Mouse (Mus musculus) CH12.LX (cell line): ENCODE results near the gene Tex29. TPM values are rescaled to one million over a fixed set of nuclear protein-coding genes. Genes with fewer than 3 reads are reported as not detected.

ENCODE experiments used
- DNase-seq: peaks from one replicate; pipeline ENCODE4 v3.0.0-alpha.2; 2013; ENCODE audit errors: extremely low read depth
- H3K27ac ChIP-seq: 2 replicates; pipeline ENCODE4 v1.5.1; 2012; ENCODE audit warnings: low read depth, mild to moderate bottlenecking, control low read depth, moderate library complexity; ENCODE audit not compliant: insufficient read depth
- H3K27me3 ChIP-seq: replicated peaks from 2 replicates; pipeline ENCODE3; 2012; ENCODE audit warnings: inconsistent platforms
- H3K36me3 ChIP-seq, 2 experiments: replicated peaks in 1 of 2; 2 replicates each; pipeline versions ENCODE3 to v1.6.1; 2012; ENCODE audit warnings: inconsistent platforms in 1 of 2, low read length in 1 of 2, mild to moderate bottlenecking in 1 of 2, mixed read lengths in 1 of 2, moderate library complexity in 1 of 2; ENCODE audit not compliant: control insufficient read depth in 1 of 2, insufficient read depth in 1 of 2
- H3K4me1 ChIP-seq, 2 experiments: 2 replicates each; pipeline ENCODE4 v1.6.1; 2012; ENCODE audit warnings: inconsistent platforms in 1 of 2, moderate library complexity in 1 of 2; ENCODE audit not compliant: insufficient read depth in 2 of 2, control insufficient read depth in 1 of 2
- H3K4me2 ChIP-seq: 2 replicates; pipeline ENCODE4 v1.6.1; 2012; ENCODE audit warnings: low read depth, mild to moderate bottlenecking, control low read depth; ENCODE audit not compliant: poor library complexity, insufficient read depth, severe bottlenecking
- H3K4me3 ChIP-seq, 3 experiments: fragments of 150-350 bp in 1 of 3; sonication (generic) in 1 of 3; replicated peaks in 1 of 3; 2 replicates each; pipeline versions ENCODE3 to v1.5.1; 2011 to 2012; ENCODE audit warnings: low read depth in 2 of 3, low read length in 2 of 3, mild to moderate bottlenecking in 2 of 3, moderate library complexity in 2 of 3, control low read depth in 1 of 3, improper control_type of control experiment in 1 of 3, inconsistent platforms in 1 of 3, mixed read lengths in 1 of 3; ENCODE audit not compliant: poor library complexity in 1 of 3
- H3K79me2 ChIP-seq: replicated peaks from 2 replicates; pipeline ENCODE4 v1.6.1; 2012; ENCODE audit warnings: mild to moderate bottlenecking, moderate library complexity; ENCODE audit not compliant: control insufficient read depth, poor library complexity, insufficient read depth, severe bottlenecking; ENCODE audit errors: extremely low read depth
- H3K9ac ChIP-seq: 2 replicates; pipeline ENCODE4 v1.6.1; 2012; ENCODE audit warnings: low read depth, mild to moderate bottlenecking, control low read depth, moderate library complexity; ENCODE audit not compliant: insufficient read depth
- H3K9me3 ChIP-seq: replicated peaks from 2 replicates; pipeline ENCODE3; 2012; ENCODE audit warnings: low read length, inconsistent platforms, mixed read lengths
- BHLHE40 ChIP-seq: IDR thresholded peaks from 2 replicates; pipeline ENCODE4 v1.6.1; 2011; ENCODE audit warnings: mild to moderate bottlenecking, low read depth, low read length, improper control_type of control experiment
- CHD2 ChIP-seq: IDR thresholded peaks from 2 replicates; pipeline ENCODE4 v1.6.1; 2011; ENCODE audit warnings: low read length, improper control_type of control experiment
- E2F4 ChIP-seq: IDR thresholded peaks from 2 replicates; pipeline ENCODE4 v1.6.1; 2011; ENCODE audit warnings: low read depth, low read length, improper control_type of control experiment; ENCODE audit not compliant: insufficient replicate concordance
- EP300 ChIP-seq: IDR thresholded peaks from 2 replicates; pipeline ENCODE4 v1.6.1; 2011; ENCODE audit warnings: low read length, improper control_type of control experiment
- HCFC1 ChIP-seq: IDR thresholded peaks from 2 replicates; pipeline ENCODE4 v1.6.1; 2012; ENCODE audit warnings: low read depth, mild to moderate bottlenecking, inconsistent platforms, low read length, improper control_type of control experiment
- IRF4 ChIP-seq: IDR thresholded peaks from 2 replicates; pipeline ENCODE4 v1.6.1; 2014; ENCODE audit warnings: low read depth, mild to moderate bottlenecking, inconsistent platforms, low read length, improper control_type of control experiment
- KAT2A ChIP-seq: IDR thresholded peaks from 2 replicates; pipeline ENCODE4 v1.6.1; 2012; ENCODE audit warnings: low read length, improper control_type of control experiment, inconsistent platforms; ENCODE audit not compliant: insufficient replicate concordance
- MAX ChIP-seq: IDR thresholded peaks from 2 replicates; pipeline ENCODE4 v1.6.1; 2011; ENCODE audit warnings: low read length, improper control_type of control experiment
- MAZ ChIP-seq: IDR thresholded peaks from 2 replicates; pipeline ENCODE4 v1.6.1; 2012; ENCODE audit warnings: low read depth, mild to moderate bottlenecking, inconsistent platforms, low read length, improper control_type of control experiment, moderate library complexity
- MEF2A ChIP-seq: IDR thresholded peaks from 2 replicates; pipeline ENCODE4 v1.6.1; 2014; ENCODE audit warnings: low read depth, mild to moderate bottlenecking, inconsistent platforms, low read length, improper control_type of control experiment, borderline replicate concordance
- NELFE ChIP-seq: IDR thresholded peaks from 2 replicates; pipeline ENCODE4 v1.6.1; 2011; ENCODE audit warnings: low read depth, low read length, improper control_type of control experiment
- PAX5 ChIP-seq: IDR thresholded peaks from 2 replicates; pipeline ENCODE4 v1.6.1; 2012; ENCODE audit warnings: low read length, inconsistent platforms, mixed read lengths
- POLR2AphosphoS2 ChIP-seq: IDR thresholded peaks from 2 replicates; pipeline ENCODE4 v1.6.1; 2011; ENCODE audit warnings: low read depth, low read length, improper control_type of control experiment
- RAD21 ChIP-seq: IDR thresholded peaks from 2 replicates; pipeline ENCODE4 v1.6.1; 2011; ENCODE audit warnings: low read depth, mild to moderate bottlenecking, low read length, improper control_type of control experiment, moderate library complexity
- TBP ChIP-seq: conservative IDR thresholded peaks from 2 replicates; pipeline ENCODE4 v1.6.1; 2011; ENCODE audit warnings: low read depth, low read length, improper control_type of control experiment
- TCF12 ChIP-seq: IDR thresholded peaks from 2 replicates; pipeline ENCODE4 v1.6.1; 2014; ENCODE audit warnings: low read depth, mild to moderate bottlenecking, inconsistent platforms, low read length, improper control_type of control experiment
- UBTF ChIP-seq: IDR thresholded peaks from 2 replicates; pipeline ENCODE4 v1.6.1; 2012; ENCODE audit warnings: low read depth, mild to moderate bottlenecking, inconsistent platforms, low read length, improper control_type of control experiment, moderate library complexity
- USF2 ChIP-seq: conservative IDR thresholded peaks from 2 replicates; pipeline ENCODE4 v1.6.1; 2011; ENCODE audit warnings: low read depth, low read length, improper control_type of control experiment
- ZKSCAN1 ChIP-seq: IDR thresholded peaks from 2 replicates; pipeline ENCODE4 v1.6.1; 2012; ENCODE audit warnings: low read depth, inconsistent platforms, low read length, improper control_type of control experiment, borderline replicate concordance
- ZMIZ1 ChIP-seq: IDR thresholded peaks from 2 replicates; pipeline ENCODE4 v1.6.1; 2012; ENCODE audit warnings: low read depth, mild to moderate bottlenecking, inconsistent platforms, low read length, improper control_type of control experiment
- ZNF384 ChIP-seq: IDR thresholded peaks from 2 replicates; pipeline ENCODE4 v1.6.1; 2012; ENCODE audit warnings: low read depth, low read length, improper control_type of control experiment, inconsistent platforms
- dilution Hi-C: fragments of 300-500 bp; cut with MboI; formaldehyde crosslinking; loops from 2 replicates; pipeline ENCODE4 v1.14.3; 2020; ENCODE audit warnings: low sequenced_read_pairs; ENCODE audit not compliant: extremely low pct_unique_long_range_greater_than_20kb, extremely low pct_ligation_motif_present
- in situ Hi-C: fragments of 300-500 bp; cut with MboI; formaldehyde crosslinking; loops from 3 replicates; pipeline ENCODE4 v1.14.3; 2019; ENCODE audit warnings: low sequenced_read_pairs, low pct_ligation_motif_present, low pct_unique_long_range_greater_than_20kb, mixed read lengths
- polyA plus RNA-seq: library from polyadenylated mRNA; unstranded; fragments of >175 nt; gene quantifications from 2 replicates; pipeline ENCODE4 v1.2.1, GENCODE M21; 2012; ENCODE audit warnings: low read depth; ENCODE audit not compliant: insufficient read length
- total RNA-seq, 2 experiments: library from RNA; depleted of rRNA; stranded (reverse); fragments of 300-350 nt in 1 of 2; fragments of >200 nt in 1 of 2; gene quantifications; 2 replicates each; pipeline ENCODE4 v1.2.3; 2012 to 2014

The Tex29 gene
- total and polyA plus RNA-seq, 3 experiments, result not detected

DNA sequence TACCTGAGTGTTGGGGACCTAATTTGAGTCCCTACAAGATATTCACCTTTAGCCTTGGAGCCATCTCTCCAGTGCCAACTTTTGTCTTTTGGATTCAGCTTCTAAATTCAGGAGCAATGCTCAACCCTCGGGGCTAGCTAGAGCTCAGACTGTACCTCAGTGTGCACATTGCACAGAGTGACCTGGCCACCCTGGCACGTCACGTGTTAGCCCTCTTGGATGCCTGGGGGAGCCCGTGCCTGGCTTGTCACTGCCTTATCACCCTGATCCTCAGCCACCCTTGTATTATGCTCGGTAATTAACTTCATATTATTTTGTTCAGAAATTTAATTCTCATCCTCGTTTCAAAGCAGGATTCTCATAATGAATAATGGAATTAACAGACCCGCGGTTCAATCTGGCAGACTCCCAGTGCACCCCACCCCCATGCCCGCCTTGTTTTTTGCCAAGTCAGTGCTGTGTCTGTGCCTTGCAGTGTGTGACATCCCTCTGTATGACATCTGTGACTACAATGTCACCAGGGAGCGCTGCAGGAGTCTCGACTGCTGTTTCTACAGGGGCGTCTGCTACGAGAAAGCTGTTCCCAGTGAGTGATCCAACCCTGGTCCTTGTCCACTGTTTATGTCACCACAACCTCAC lies 3.5 kb downstream of the Tex29 start:
- H3K79me2 ChIP-seq, result no peaks in the 10 kb centered on the region
- H3K27me3 ChIP-seq, result peaks cover 26% of the 10 kb centered on the region
- H3K9ac ChIP-seq, result no peak overlapping the region
- no peak for DNase-seq
- H3K9me3 ChIP-seq, result no peaks in the 10 kb centered on the region
- no peak overlapping the region for H3K4me3 ChIP-seq
- H3K27ac ChIP-seq, result no peak overlapping the region
- in situ Hi-C loops, result no loop called here
- TF ChIP-seq PAX5 (no peak), NELFE (no peak), MAX (no peak), ZNF384 (no peak), MEF2A (no peak), TBP (no peak), KAT2A (no peak), POLR2AphosphoS2 (no peak), E2F4 (no peak), TCF12 (no peak), HCFC1 (no peak), ZMIZ1 (no peak), EP300 (no peak), BHLHE40 (no peak), USF2 (no peak)
- TF ChIP-seq, all 38 proteins: peak for 0
- H3K4me2 ChIP-seq, result no peak overlapping the region
- dilution Hi-C loops, result no loop called here
- peaks cover 4 to 20% of the 10 kb centered on the region in 2 experiments; a peak in 2 of 4 replicates for H3K4me1 ChIP-seq
- no peaks in the 10 kb centered on the region for H3K36me3 ChIP-seq

DNA sequence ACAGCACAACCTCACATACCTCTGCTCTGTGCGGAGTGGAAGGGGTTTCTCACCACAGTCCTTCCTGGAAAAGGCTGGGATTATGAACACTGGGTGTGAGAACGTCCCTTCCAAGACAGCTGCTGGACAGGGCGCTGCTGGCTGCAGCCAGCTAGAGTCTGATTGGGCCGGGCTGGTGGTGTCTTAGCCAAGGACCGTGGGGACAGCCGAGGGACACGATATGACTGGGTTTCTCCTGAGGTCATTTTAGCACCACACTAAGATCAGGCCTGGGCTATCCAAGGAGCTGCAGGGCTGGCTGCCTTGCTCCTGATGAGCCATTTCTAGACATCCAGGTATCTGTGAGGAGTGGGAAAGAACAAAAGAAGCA lies 4.0 kb downstream of the Tex29 start:
- Histone ChIP-seq H3K36me3 (no peaks in the 10 kb centered on the region), H3K4me2 (no peak overlapping the region), H3K27me3 (peaks cover 26% of the 10 kb centered on the region), H3K4me3 (no peak overlapping the region), H3K27ac (no peak overlapping the region), H3K9ac (no peak overlapping the region), H3K9me3 (no peaks in the 10 kb centered on the region), H3K4me1 (peaks cover 4 to 20% of the 10 kb centered on the region in 2 experiments; a peak in 2 of 4 replicates), H3K79me2 (no peaks in the 10 kb centered on the region)
- in situ Hi-C loops (no loop called here), dilution Hi-C loops (no loop called here)
- TF ChIP-seq ZKSCAN1 (no peak), RAD21 (no peak), MAZ (no peak), IRF4 (no peak), UBTF (no peak), HCFC1 (no peak), MEF2A (no peak), CHD2 (no peak), MAX (no peak)
- no peak for DNase-seq
